Mouse (Mus musculus): ENCODE data around the gene Dbx1.
A peak's percentile ranks its signal among the peaks of the same experiment; 100 is the strongest.

The Dbx1 gene

DNA sequence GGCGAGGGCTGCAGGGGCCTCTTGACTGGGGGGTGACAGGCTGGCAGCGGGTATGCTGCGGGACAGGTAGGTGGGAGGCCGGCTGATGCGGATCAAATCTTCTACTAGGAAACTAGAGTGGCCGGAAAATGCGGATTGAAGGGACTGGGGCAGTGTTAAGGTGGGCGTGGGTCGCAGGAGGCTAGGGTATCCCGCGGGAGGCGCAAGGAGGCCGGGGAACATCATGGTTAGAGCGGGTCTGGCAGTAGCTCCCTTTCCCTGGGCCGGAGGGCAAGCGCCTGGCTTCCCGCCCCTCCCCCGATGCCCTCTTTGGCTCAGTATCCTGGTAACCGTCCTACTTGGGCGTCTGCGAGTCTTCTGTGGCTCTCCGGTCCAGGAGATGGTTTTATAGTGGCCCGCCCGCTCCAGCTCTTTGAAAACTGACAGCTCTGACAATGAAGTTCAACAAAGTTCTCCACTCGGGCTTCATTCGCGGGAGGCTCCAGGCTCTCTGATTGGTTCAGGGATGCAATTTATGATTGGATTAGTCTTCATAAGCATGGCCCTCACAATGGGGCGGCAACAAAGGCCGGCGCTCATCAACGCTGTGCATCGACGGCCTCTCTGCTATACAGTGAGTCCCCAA lies at the start of gene Dbx1:
TSS of gene Dbx1 (minus strand) at position 359 of the 625 bp plus-strand sequence.
- DNase-seq (ENCODE audit: low spot score in 2 of 2): no peak

DNA sequence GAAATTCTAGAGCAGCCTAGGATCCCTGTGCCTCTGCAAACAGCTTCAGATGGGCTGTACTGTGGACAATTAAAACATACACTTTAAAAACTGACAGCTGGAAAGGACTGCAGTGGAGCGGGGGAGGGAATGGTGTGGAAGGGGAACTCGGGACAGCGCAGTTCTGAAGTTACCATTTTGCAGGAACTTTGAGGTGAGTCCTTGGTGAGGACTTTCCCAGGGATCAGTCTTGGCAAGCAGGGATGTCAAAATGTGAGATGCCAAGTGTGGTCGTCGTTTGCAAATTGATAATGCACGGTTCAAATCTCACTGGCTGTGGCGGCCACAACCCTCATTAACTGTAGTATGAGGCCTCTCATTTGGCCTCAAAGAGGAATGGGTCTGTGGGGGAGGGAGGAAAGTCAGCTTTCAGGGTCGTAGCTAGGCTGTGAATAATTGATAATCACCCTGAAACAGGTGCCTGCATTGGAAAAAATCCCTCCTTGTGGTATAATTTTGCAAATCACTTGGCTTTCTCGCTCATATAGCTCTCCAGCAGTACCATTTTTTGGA lies 42.3 kb upstream of the Dbx1 start:
- DNase-seq (ENCODE audit: low spot score in 2 of 2): no peak

DNA sequence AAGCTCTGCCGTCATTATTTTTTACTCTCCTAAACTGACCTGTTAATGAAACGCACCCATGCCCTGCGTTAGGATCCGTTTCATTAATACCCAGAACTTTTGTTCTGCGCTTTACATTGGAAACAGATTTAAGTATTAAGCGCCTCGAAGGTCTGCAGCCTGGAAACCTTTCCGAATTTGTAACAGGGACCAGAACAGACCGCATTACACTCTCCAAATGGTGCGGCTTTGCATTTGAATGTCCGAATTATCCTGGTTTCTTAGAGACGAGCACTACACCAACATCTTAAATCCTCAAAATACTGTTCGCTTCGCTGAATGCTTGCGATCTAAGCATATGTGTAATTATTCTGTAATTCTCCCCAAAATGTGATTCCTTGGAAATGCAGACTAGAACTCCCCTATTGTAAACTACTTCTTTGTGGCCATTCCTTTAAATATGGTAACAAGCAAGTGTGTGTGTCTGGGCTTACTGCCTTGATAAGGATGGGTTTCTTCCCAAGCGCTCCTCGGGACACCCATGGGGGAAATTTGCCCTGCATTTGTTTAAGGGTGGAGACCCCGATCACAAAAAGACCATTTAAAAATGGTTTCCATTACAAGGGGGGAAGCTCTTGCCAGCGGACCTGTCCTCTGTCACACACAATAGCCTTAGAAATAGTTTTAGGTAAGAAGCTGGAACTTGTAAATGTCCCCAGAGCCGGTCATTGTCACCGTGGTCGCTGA lies 41.6 kb upstream of the Dbx1 start:
- no peak for DNase-seq (ENCODE audit: low spot score in 2 of 2)

DNA sequence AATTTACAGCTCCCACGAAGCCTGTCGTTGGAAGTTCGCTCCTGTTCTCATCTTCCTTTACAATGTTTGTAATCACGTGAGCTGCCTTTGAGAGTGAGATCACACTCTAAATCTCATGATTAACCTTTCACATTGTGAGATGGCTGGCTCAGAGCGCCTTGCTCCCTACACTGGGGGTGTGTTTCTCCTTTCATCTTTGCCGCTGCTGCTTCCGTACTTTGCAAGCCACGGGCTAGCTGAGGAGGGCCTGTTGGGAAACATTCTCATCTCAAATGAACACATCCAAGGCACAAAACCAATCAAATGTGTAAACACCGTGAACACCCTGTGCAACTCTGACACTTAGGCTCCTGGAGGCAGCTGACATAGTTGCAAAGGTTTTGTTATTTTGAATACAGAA lies 40.5 kb upstream of the Dbx1 start:
- DNase-seq (ENCODE audit: low spot score in 2 of 2): no peak

DNA sequence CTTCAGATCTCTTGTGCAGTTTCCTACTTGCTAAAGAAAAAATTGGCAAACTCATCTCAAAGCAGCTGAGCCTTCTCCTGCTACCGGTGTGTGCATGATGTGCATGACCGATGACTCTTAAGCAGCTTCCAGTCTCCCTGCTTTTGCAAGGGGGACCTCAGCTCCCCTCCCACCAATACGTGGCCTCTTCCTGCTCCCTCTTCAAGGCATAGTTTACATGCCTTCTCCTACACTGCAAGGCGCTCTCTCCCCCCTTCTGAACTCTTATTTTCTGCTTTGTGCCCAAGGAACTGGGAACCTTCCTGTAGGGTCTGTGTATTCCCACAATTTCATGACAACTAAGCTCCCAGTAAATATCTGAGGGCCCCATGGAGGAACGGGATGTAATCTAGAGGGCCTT lies 40.0 kb upstream of the Dbx1 start:
- DNase-seq (ENCODE audit: low spot score in 2 of 2): no peak

DNA sequence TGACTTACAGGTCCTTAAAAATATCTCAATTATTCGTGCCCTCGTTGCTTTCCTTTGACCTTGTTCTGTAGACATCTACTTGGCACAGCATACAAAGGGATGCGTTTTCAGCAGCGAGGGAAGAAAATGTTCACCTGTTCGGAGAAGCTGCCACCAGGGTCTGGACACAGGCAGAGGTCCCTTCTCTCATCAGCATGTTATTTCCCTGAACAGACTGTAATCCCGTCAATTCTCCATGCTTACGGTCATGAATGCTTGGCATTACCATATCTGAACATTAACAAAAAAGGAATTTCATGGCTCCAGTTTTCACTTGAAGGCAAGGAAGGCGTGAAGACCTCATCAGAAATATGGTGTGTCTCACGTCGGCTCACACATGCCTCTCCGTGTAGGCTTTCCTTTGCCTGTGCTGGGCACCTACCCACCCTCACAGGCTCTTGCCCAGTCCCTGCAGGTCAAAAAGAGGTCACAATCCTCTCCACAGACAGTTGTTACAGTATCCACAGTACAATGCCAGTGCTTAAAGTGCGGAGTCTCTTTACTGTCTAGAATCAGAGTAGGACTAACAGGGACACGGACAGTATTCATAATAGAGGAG lies 31.7 kb upstream of the Dbx1 start:
- no peak for DNase-seq (ENCODE audit: low spot score in 2 of 2)

DNA sequence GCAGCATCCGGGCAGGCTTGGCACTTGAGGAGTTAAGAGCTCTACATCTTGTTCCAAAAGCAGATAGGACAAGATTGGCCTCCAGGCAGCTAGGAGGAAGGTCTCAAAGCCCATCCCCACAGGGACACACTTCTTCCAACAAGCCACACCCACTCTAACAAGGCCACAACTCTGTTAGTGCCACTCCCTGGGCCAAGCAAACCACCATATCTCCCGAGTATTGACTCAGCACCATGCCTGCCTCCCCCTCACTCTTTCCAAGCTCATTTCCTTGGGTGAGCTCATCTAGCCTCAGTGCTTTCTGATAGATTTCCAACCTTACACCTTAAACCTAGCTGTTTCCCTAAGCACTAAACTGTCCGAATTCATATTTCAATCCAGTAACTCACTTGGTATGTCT lies 26.9 kb upstream of the Dbx1 start:
- DNase-seq (ENCODE audit: low spot score in 2 of 2): no peak

DNA sequence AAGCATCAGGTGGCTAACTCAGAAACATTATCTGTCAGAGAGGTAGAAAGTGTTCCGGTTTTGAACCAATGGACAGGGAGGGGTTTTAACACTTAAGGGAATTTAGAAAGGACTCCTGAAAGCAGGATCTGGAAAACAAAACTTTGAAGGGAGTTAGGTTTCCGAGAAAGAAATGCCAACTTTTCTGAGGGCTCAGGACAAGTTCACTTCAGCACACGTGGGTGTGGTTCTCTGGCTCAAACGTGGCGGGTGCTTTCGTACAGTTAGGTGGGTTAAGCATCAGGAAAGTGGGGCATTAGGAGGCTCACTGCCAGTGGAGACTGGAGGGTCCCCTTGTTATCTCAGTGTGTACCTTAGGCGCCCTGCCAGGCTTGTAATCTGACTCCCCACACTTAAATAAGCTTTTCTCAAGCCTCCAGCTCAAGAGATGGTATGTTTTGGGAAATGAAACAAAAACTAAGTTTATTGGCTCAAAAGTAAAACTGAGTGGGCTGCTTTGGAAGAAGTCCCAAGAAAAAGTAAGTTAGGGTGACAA lies 25.9 kb upstream of the Dbx1 start:
- DNase-seq (ENCODE audit: low spot score in 2 of 2): no peak

DNA sequence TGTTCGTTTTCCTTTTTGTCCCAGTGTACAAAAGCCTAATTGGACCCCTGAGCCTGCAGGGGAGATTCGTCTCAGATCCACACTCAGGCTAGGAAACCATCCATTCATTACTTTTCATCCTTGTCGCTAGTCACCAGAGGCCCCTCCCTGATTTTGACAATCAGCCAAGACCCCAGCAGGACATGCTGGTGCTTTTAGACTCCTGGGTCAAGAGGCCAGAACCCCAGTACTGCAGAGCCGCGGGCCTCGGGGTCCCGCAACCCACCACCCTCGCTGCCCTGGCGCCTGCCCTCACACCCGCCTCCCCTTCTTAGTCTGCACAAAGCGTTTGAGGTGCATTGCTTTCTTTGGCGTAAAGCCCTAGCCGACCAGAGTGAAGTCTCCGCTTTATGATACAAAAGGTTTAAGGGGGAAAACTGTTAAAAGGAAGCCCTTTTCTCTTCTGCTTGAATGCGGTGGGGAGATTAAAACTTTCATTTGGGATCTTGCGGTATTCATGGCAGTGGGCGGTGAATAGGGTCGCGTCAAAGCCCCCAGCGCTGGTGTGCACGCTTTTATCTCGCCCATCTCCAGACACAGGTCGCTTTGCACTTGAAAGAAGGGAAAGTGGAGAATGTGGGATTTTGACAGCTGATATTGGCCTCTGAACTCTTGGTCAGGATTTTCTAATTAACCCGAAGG lies 25.3 kb upstream of the Dbx1 start:
- no peak for DNase-seq (ENCODE audit: low spot score in 2 of 2)

DNA sequence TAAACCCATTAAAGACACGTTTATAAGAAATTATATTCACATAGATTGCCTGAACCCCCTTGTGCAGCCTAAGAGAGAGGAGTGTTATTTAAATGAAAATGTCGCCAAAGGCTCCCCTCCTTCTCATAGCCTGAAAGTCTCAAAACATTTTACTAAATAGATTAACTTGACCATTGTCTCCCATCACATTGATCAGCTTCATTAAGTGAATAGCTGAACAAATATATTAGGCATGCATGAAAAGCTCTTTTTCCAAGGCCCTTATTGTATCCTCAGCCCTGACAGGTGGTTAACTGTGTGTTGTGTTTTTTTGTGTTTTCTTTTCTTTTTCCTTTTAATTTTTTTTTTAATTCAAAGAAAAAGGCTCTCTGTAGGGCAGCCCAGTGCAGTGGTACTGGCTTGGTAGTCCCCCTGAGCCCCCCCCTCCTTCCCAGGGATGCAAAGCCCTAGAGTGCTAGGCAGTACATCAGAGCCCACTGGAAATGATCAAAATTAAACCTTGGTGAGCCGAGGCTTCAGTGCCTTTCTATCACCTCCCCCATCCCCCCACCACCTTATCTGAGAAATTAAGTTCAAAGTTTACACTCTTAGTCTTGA lies 4.2 kb upstream of the Dbx1 start:
- no peak for DNase-seq (ENCODE audit: low spot score in 2 of 2)

DNA sequence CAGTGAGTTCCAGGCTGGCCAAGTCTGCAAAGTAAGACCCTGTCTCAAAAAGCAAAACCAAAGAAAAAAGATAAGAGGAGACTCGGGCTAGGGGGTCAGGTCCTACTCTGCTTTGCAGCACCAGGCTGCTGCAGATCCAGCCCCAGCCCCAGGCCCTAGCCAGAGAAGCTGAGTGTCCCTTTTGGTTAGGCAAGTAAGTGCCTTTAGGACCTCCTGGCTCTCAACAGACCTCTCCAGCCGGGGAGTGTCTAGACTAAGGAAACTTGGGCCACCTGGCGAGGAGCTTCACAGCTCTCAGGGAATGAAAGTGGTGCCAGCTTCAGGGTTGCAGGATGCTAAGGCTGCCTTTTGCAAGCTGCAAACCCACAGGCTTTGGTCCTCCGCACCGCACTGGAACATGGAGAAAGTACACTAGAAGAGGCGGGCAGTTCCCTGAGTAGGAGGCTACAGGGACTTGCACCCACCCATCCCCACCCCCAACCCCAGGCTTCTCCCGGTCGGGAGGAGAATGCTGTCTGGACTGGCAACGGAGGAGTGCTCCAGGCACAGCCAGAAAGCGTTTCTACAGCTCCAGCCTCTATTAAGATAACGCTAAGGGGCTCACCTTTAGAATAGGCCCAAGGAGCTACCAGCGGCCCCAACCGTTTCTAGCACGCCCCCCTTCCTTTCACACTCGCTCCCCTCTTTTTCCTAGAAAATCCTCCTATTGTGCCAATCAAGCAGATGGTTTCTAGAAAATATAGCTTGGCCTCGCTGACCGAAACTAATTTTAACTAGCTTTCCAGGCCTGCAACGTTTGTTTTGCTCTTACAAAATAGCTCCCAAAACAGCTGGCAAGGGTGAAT lies 3.4 kb upstream of the Dbx1 start:
- no peak for DNase-seq (ENCODE audit: low spot score in 2 of 2)

DNA sequence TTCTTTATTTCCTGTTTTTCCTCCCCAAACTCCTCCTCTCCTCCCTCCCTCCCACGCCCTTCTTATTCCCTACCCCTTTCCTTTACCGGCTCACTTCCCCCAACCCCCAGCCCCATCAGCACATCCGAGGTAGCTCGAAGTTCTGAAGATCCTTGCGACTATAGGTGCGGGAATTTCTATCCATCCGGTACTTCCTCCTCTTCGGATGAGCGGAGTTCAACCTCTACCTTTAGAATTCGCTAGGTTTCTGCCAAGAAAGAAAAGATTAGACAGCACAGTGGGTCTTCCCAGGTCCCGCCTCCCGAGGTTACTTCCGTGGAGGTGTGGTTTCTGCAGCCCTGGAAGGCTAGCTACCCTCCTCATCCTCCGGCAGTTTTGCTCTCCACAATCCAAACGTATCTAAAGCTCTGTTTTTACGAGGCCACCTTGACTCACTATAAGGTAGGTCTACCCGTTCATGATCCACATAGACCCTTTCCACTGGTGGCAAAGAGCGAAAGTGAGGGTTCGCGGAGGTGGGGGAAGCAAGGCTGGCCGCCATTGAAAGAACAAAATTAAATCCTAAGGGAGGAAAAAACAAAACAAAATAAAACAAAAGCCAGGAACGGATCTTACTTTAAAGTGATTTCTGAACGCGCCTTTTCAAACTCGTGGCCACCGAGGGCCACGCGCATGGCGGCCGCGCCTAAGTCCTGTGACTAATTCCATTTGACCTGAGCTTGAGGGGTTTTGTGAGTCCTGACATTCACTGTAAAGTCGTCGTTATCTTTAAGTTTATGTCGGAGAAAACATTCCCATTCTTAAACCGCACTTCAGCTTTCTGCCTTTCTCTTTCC lies 2.5 kb upstream of the Dbx1 start:
- DNase-seq (ENCODE audit: low spot score in 2 of 2): no peak

DNA sequence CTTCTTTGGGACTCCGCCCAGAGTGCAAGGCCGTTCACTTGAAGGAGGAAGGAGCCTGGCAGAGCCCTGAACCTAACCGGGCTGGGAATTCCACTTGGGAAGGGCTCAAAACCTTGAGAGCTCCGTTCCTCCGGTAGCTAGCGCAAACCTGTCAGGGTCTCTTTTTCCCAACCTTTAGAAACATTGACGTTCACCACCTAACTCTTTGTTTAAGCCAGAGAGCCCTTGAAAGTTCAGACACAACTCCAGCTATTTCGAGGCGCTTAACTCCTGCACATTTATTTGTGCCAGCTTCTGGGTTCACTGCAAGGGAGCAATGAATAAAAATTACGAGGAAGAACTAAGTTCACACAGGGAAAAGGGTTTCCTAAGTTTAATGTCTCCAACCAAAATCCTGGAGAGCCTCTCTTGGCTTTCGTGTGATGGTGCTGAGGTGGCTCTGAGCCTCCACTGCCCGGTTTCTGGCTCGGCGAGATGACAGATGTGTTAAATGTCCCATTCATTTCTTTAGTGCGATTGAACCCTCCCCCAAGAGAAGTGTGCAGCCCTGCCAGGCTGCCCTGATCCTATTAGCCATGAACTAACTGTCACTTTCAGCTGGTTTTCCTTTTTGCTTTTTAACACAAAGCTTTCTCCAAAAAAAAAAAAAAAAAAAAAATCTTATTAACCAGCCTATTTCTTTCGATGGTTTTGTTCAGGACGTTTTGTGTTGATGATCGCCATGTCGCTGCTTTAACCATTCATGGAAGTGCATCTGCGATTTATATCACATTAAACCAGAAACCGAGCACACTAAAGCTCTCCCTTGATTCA lies 1.4 kb upstream of the Dbx1 start:
- DNase-seq (ENCODE audit: low spot score in 2 of 2): no peak

DNA sequence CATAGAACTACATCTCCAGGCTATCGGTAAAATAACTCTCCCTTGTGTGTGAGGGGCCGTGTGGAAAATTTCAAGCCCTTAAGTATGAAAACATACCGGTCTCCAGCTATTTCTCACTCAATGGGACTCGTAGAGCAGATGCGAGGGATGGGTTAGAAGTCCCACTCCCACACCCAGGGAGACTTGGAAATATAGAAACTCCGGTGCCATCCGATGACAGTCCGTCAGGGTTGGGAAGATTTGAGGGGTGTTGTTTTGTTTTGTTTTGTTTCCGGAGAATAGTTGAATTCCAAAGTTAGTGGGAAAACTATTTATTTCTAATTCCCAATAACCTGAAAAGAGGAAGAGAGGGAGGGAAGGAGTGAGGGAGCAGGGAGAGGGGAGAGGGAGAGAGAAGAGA lies 632 bp upstream of the Dbx1 start:
- DNase-seq (ENCODE audit: low spot score in 2 of 2): no peak

DNA sequence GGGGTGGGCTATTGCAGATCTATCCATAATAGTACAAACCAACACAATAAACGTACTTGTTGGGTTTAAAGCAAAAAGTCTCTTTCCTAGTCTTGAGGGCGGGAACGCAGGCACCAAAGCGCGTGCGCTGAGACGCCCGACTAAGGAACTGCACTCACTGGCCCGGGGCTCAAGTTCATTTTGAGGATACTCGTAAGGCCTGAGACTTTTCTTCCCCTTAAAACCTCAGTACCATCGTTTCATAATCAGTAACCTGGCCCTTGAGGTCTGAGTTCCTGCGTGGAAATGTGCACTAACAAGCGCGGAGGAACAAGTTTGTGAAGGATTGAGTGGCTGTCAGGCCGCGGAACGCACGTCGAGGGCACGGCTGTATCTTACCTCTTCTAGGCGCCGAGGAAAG lies 678 bp downstream of the Dbx1 start:
- DNase-seq (ENCODE audit: low spot score in 2 of 2): no peak

DNA sequence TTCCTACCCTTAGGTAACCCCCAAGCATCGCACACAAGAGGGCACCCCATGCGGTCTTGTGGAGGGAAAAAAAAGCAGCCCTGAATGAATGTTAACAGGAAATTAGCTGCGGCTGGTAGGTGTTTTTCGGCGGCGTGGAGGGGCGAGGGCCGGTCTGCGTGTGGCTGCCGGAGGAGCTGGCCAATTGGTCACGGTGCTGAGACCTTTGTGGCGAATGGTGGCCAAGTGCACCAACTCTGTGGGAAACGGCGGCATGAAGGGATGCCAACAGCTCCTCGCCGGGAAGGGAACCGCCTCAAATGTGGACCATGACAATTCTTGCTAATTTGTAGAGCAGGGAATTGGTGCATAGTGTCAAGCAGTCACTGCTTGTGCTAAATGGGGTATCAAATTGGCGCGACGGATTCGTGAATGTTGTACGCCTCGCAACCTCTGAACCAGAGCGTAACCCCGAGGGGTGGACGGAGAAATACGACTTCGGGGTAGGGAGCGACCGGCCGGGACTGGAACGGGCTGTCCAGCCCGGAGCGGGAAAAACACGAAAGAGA lies 1.5 kb downstream of the Dbx1 start:
- no peak for DNase-seq (ENCODE audit: low spot score in 2 of 2)

DNA sequence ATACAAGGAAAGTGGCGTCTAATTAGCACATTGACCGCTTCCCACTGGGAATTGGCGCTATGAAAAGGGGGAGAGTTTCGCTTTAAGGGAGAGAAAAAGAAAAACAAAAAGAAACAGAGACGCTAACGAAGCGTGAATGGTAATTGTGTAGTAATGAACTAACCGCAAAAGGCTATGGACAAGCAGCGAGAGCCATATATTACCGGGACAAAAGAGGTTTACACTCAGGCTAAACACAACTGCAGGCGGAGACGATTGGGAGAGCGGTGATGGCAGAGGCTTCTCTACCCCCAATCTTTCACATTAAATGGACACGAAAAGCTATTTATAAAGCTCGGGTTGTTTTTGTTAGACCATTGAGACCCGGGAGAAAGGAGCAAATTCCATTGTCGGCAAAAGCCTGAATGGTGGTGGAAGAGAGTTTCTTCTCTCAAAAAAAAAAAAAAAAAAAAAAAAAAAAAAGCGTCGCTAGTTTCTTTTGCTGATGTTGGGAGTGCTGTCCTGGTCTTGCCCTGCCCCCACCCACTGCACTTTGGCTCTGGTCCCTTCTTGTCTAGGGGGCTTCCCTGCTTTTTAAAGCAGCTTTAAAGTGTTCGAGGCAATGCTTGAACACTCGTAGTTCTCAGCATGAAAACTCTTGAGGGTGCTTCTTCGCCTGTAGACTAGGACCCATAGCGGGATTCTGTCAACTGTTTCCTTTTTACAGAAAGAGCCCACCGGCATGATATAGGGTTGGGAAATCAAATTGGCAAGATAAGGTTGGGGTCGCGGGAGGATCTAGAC lies 2.2 kb downstream of the Dbx1 start:
- DNase-seq (ENCODE audit: low spot score in 2 of 2): no peak

DNA sequence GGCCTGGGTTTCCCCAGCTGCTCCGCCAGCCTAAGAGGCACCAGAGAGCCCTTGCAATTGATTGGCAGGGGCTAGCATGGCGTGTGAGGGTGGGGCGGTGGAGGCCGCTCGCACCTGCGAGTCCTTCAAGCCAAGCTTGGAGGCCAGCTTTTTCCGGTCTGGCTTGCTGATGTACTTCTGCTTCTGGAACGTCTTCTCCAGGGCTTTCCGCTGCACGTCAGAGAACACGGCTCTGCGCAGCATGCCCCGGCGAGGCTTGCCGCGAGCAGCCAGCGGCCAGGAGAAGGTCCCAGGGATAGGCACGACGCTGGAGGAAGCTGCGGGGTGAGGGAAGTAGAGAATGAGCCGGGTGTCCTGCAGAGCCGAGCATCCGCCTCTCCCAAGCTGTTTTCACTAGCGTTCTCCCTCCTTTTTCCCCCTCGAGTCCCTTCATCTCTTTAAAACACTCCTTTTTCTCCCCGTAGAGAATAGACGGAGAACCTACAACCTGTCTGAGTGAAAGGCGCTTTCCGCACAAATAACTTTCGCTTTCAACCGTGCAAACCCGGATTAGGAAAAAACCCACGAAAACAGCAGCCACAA lies 3.2 kb downstream of the Dbx1 start:
- DNase-seq (ENCODE audit: low spot score in 2 of 2): peak in 1 of 2 experiments; percentile 21

Measured in right cerebral cortex, postnatal 10 days (tissue).